Mouse (Mus musculus): ENCODE data around the gene Krtcap3.

DNA sequence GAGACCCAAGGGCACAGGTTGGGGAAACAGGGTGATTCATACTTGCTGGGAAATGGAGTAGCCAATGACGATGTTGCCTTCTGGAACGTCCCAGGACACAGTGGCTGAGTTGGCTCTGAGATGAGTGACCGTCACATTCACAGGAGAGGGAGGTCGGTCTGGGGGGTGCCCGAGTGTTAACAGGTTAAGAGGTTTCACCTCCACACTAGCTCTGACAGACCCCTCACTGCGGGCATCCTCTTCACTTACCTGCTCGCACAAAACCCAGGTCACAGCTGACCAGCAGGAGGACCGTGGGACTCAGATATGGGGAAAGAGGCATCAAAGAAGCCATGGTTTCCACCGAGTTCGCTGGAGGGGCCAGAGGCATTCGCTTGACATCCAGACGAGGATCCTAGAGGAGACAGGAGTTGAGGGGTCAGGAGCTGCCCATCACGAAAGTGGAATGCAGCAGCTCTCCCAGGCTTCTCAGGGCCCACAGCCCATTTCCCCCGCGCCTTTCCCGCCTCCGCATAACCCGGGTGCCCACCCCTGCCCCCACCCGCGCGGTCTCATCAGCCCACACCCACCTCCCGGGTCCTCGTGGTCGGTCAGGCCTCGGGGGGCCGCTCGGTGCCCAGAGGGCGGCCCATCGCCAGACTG, 43.6 kb downstream of the Krtcap3 start:
- TF ChIP-seq POLR2A (IDR thresholded peaks at IDR 0.05; ENCODE audit: insufficient read depth, low read depth, low read length) (no peak), CTCF (IDR thresholded peaks at IDR 0.05; ENCODE audit: insufficient read depth, low read depth, low read length) (no peak; the same call in 1 of the 2 replicates)

Data from olfactory bulb, adult 2 months (tissue).